ENCODE assay signal across 7 mouse cellular contexts in the genomic region with DNA sequence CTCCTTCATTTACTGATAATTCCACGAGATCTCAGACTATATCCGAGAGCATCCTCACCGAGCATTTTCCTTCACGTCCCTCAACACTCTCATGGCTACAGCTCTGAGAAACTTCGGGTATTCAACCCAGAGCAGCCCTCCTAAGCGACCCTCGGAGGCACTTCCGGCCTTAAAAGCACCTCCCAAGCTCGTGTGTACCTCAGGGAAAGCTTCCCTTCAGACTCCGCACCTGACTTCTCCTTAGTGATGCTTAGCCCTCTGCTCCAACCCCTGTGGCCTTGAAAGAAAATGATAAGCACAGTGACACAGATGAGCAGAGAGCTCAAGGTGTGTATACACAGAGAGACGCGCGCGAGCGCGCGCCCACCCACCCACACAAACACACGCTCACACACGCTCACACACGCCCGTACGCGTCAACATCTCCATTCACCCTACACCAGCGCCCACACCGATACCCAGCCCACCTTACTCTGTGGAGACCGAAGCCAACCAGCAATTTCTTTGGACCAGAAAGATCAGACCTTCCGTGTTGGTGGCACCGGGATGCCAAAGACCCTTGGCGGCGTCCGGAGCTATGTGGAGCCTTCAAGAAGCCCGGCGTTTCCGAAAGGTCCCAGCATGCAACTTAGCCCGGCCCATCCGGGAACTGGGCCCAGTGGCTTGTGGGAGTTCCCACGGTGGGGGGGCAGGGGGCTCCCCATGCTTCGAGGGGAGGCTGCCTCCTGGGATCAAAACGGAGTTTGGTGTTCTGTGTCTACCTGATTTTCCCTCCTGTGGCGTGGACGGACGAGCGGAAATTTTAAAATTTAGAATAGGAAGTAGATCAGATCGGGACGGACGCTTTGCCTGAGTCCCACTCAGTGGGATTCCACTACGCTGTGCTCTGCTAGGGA. TPM values are rescaled to one million over a fixed set of nuclear protein-coding genes. Genes with fewer than 3 reads are reported as not detected.
DNase-seq lines count a peak whose midpoint lies in the region; ATAC-seq and TF ChIP-seq lines count a peak whose summit lies in the region.

Zfp850 (minus strand) TSS at position 567 of the 896 bp plus-strand sequence.

- H3K27ac ChIP-seq in embryonic facial prominence, embryonic 11.5 days (replicated peaks; ENCODE audit: low read depth, low read length): no peak within 1 kb of the TSS
- H3K27ac ChIP-seq in limb, embryonic 11.5 days (replicated peaks; ENCODE audit: low read depth, low read length): no peak within 1 kb of the TSS; the same call in 1 of the 2 replicates
- peak within 1 kb of the TSS; percentile 56; the same call in 1 of the 2 replicates for H3K27ac ChIP-seq in midbrain, embryonic 14.5 days (replicated peaks; ENCODE audit: low read depth, low read length)
- no peak within 1 kb of the TSS; the same call in 1 of the 2 replicates for H3K27ac ChIP-seq in spleen, adult 2 months (ENCODE audit: insufficient read depth, low read length)

- no peaks in the 10 kb centered on the region for H3K4me1 ChIP-seq in embryonic facial prominence, embryonic 11.5 days (ENCODE audit: control insufficient read depth, insufficient read depth, low read length)
- H3K4me1 ChIP-seq in limb, embryonic 11.5 days (ENCODE audit: control insufficient read depth, insufficient read depth, low read length): no peaks in the 10 kb centered on the region
- peaks cover 9% of the 10 kb centered on the region; the same call in 1 of the 2 replicates for H3K4me1 ChIP-seq in midbrain, embryonic 14.5 days (ENCODE audit: control insufficient read depth, insufficient read depth, low read length)
- H3K4me1 ChIP-seq in spleen, adult 2 months (ENCODE audit: control insufficient read depth, insufficient read depth, insufficient read length): peaks cover 4% of the 10 kb centered on the region; the same call in 1 of the 2 replicates

- peak; percentile 2; the same call in 1 of the 2 replicates for TF ChIP-seq POLR2A in spleen, adult 2 months (IDR thresholded peaks at IDR 0.05; ENCODE audit: low read depth, low read length)

- no peak for TF ChIP-seq CTCF in spleen, adult 2 months (IDR thresholded peaks at IDR 0.05; ENCODE audit: extremely low read depth, insufficient read depth, insufficient read length, insufficient replicate concordance)

- H3K9ac ChIP-seq in embryonic facial prominence, embryonic 11.5 days (replicated peaks; ENCODE audit: low read length): peak within 1 kb of the TSS; percentile 83
- H3K9ac ChIP-seq in limb, embryonic 11.5 days (ENCODE audit: low read length): peak within 1 kb of the TSS; percentile 54
- H3K9ac ChIP-seq in midbrain, embryonic 14.5 days (replicated peaks; ENCODE audit: low read length): peak within 1 kb of the TSS; percentile 68

- peak within 1 kb of the TSS; percentile 83 for H3K4me2 ChIP-seq in embryonic facial prominence, embryonic 11.5 days (ENCODE audit: low read depth, low read length)
- H3K4me2 ChIP-seq in limb, embryonic 11.5 days (ENCODE audit: low read depth, severe bottlenecking): peak within 1 kb of the TSS; percentile 51
- peak within 1 kb of the TSS; percentile 74 for H3K4me2 ChIP-seq in midbrain, embryonic 14.5 days (ENCODE audit: low read length)

- H3K36me3 ChIP-seq in embryonic facial prominence, embryonic 11.5 days (replicated peaks; ENCODE audit: control insufficient read depth, insufficient read depth, low read depth, low read length): no peaks in the 10 kb centered on the region
- H3K36me3 ChIP-seq in limb, embryonic 11.5 days (ENCODE audit: control insufficient read depth, insufficient read depth, low read length): no peaks in the 10 kb centered on the region
- H3K36me3 ChIP-seq in midbrain, embryonic 14.5 days (ENCODE audit: control insufficient read depth, insufficient read depth, low read length): 0 out of 2 replicates have a peak, but pooled peaks cover 3% of the 10 kb centered on the region
- peaks cover 3% of the 10 kb centered on the region; the same call in 1 of the 2 replicates for H3K36me3 ChIP-seq in spleen, adult 2 months (ENCODE audit: control insufficient read depth, insufficient read depth, low read length)

- under 1% methylated on average over 47 of the region's 47 CpGs for WGBS in embryonic facial prominence, embryonic 11.5 days
- WGBS in limb, embryonic 11.5 days: under 1% methylated on average over 47 of the region's 47 CpGs
- WGBS in midbrain, embryonic 14.5 days: 1% methylated on average over 47 of the region's 47 CpGs
- 1% methylated on average over 47 of the region's 47 CpGs for WGBS in spleen, adult 2 months

- DNase-seq in adrenal gland, postnatal 14 days: peak; percentile 92
- DNase-seq in embryonic facial prominence, embryonic 11.5 days (ENCODE audit: low spot score): peak; percentile 91
- peak; percentile 98 for DNase-seq in heart, adult 11 months
- DNase-seq in kidney, adult 18-20 months: peak; percentile 76
- peak; percentile 85 for DNase-seq in limb, embryonic 11.5 days (ENCODE audit: low spot score)
- peak; percentile 91 for DNase-seq in midbrain, embryonic 14.5 days
- peak; percentile 31 to 72 for DNase-seq in spleen, adult 2 months (ENCODE audit: low read depth in 1 of 2, low spot score in 2 of 2)

- peak; percentile 89 for ATAC-seq in embryonic facial prominence, embryonic 11.5 days (replicated peaks; ENCODE audit: insufficient number of reproducible peaks, low FRiP score, low TSS enrichment, low read depth)
- peak; percentile 81 for ATAC-seq in limb, embryonic 11.5 days (ENCODE audit: insufficient number of reproducible peaks, low FRiP score, low TSS enrichment, low read depth)
- ATAC-seq in midbrain, embryonic 14.5 days (ENCODE audit: low FRiP score, low TSS enrichment): peak; percentile 88

- no peaks in the 10 kb centered on the region for H3K9me3 ChIP-seq in embryonic facial prominence, embryonic 11.5 days (replicated peaks; ENCODE audit: control insufficient read depth, low read length)
- no peaks in the 10 kb centered on the region for H3K9me3 ChIP-seq in limb, embryonic 11.5 days (ENCODE audit: control insufficient read depth, low read length)
- no peaks in the 10 kb centered on the region for H3K9me3 ChIP-seq in midbrain, embryonic 14.5 days (ENCODE audit: control insufficient read depth, low read length)

- H3K27me3 ChIP-seq in embryonic facial prominence, embryonic 11.5 days (ENCODE audit: control insufficient read depth, insufficient read depth, low read length): no peaks in the 10 kb centered on the region
- H3K27me3 ChIP-seq in limb, embryonic 11.5 days (ENCODE audit: control insufficient read depth, insufficient read depth, low read length): no peaks in the 10 kb centered on the region
- H3K27me3 ChIP-seq in midbrain, embryonic 14.5 days (ENCODE audit: control insufficient read depth, insufficient read depth, low read length): no peaks in the 10 kb centered on the region
- 0 out of 2 replicates have a peak, but pooled peaks cover under 1% of the 10 kb centered on the region for H3K27me3 ChIP-seq in spleen, adult 2 months (ENCODE audit: control insufficient read depth, insufficient read depth, low read length)

- peak within 1 kb of the TSS; percentile 65 for H3K4me3 ChIP-seq in embryonic facial prominence, embryonic 11.5 days (ENCODE audit: low read depth, low read length)
- peak within 1 kb of the TSS; percentile 68 for H3K4me3 ChIP-seq in limb, embryonic 11.5 days (ENCODE audit: low read depth, low read length)
- H3K4me3 ChIP-seq in midbrain, embryonic 14.5 days (replicated peaks; ENCODE audit: low read depth, low read length): peak within 1 kb of the TSS; percentile 59
- peak within 1 kb of the TSS; percentile 91 for H3K4me3 ChIP-seq in spleen, adult 2 months (ENCODE audit: extremely low read depth, insufficient read depth, insufficient read length)

RNA-seq across cellular contexts. Expression of gene Zfp850, which starts in this region (rescaled TPM):
- 2.7 and 3.4 TPM in 2 replicates for total RNA-seq in adrenal gland, postnatal 14 days (2021)
- 8.8 and 10.6 TPM in 2 replicates for polyA plus RNA-seq in embryonic facial prominence, embryonic 11.5 days (2014; fragmentation: Nextera tagmentation; extraction: Ambion mirVana)
- polyA plus RNA-seq in limb, embryonic 11.5 days (2014; fragmentation: Nextera tagmentation; extraction: Ambion mirVana): 8.6 and 9.2 TPM in 2 replicates
- 5.9 and 8.7 TPM in 2 replicates for polyA plus RNA-seq in midbrain, embryonic 14.5 days (2014; fragmentation: Nextera tagmentation; extraction: Ambion mirVana)
- polyA plus RNA-seq in spleen, adult 2 months (2012; rRNA removed): 0.40 and 0.63 TPM in 2 replicates

Comparison
In these comparisons a context has a peak if more than half of its experiments do, and no peak if none do; other contexts are left out.
1. Peak in DNase-seq and H3K4me3 ChIP-seq in spleen, adult 2 months; RNA of the gene not detected or under 1 TPM.